Mouse (Mus musculus) CD4-positive helper T cell, adult 2 months (primary cell): Measurements from ENCODE around the gene Arhgap23.

ENCODE experiments used
- DNase-seq: peaks from one replicate; pipeline ENCODE4 v3.0.0-alpha.2; 2012; ENCODE audit warnings: low read depth, missing footprints, low spot score

Gene Arhgap23

DNA sequence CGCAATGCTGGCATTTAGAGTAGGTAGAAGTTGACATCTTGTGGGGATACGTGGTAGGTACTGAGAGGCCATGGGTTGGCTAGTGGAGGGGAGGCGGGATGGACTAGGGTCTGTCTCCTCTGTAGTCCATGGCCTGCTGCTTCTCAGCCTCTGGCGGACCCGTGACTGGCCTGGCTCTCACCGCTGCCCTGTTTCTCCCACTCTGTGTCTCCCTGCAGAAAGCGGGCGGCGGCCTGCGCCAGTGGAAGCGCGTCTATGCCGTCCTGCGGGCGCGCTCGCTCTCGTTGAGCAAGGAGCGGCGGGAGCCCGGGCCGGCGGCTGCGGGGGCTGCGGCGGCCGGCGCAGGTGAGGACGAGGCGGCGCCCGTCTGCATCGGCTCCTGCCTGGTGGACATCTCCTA is 47.8 kb downstream of the Arhgap23 start:
- DNase-seq: no peak

DNA sequence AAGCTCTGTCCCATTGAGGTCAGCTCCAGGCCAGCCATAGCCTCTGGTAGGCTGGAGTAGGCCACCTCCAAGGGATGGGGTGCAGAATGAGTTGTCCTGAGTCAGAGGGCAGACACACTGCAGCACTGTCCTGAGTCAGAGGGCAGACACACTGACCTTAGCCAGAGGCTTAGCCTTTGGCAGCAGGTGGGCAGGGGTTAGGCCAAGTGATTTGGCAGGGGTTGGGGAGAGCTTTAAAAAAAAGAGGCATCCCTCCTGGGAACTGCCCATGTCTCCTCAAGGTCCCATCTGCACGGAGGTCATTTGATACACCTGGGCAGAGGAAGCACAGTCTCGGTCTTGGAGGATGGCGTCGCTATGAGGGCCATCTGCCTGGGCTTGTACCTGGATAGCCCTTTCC is 48.7 kb downstream of the Arhgap23 start:
- no peak for DNase-seq

DNA sequence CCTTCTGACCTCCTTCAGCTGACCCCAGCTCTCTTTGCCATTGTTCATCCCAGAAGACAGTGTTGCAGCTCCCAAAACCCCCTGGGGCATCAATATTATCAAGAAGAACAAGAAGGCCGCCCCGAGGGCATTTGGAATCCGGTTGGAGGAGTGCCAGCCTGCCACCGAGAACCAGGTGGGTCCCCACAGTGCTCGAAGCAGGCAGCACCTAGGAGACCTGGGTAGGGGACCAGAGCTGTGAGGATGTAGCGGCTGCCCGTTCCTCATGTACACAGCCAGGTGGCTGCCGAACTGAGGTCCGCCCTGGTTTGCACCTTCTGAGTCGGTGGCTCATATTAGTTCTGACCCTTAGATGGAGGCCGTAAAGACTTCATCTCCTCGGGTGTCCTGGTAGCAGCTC is 50.6 kb downstream of the Arhgap23 start:
- DNase-seq: no peak

DNA sequence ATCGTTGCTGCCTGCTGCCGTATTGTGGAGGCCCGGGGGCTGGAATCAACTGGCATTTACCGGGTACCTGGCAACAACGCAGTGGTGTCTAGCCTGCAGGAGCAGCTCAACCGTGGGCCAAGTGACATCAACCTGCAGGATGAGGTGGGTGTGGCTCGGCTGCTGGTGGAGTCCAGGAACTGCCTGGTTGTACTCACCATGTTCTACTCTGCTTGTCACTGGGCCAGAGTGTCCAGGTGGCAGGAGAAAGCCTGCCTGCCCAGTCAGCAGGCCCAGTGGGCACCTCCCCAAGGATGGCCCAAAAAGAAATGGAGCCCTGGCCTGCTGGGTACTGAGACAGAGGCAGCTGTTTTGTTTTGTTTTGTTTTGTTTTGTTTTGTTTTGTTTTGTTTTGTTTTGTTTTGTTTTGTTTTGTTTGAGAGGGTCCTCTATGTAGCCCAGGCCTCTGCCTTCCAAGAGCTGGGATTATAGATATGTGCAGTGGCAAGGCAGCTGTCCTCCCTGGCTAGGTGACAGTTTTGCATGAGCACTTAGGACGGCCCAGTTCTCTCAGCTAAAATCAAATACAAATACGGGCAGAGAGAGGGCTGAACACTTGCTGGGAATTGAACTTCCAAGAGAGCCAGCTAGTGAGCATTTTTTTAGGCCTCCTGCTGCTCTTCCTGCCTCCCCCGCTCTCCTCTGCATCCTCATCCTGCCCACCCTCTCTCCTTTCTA is 51.3 kb downstream of the Arhgap23 start:
- DNase-seq: no peak

DNA sequence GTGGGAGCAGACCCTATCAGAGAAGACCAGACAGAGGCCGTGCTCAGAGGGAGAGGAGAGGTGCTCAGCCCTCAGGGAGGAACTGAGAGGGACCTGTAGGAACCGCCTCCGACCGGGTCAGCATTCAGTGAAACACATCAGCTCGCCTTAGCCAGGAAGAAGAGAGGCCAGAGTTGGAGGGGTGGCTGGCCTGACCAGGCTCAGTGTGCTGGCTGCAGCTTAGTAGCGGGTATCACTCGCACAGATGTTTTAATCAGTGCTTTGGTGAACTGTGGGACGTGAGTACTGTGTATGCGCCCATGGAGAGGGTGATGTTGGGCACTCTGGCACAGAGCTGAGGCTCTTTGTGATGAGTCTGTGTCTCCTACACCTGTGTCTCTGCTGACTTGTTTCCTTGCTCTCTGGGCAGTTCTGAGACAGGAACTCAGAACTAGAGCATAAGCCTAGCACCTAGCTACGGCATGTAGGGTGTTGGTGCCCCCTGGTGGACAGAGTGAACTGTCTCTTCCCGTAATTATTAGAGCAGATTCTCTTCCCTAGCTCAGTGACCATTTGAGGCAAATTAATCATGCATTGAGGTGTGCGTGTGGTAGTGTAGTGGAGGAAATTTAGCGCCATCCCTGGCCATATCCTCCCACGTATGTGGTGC is 53.4 kb downstream of the Arhgap23 start:
- peak; percentile 72 for DNase-seq

DNA sequence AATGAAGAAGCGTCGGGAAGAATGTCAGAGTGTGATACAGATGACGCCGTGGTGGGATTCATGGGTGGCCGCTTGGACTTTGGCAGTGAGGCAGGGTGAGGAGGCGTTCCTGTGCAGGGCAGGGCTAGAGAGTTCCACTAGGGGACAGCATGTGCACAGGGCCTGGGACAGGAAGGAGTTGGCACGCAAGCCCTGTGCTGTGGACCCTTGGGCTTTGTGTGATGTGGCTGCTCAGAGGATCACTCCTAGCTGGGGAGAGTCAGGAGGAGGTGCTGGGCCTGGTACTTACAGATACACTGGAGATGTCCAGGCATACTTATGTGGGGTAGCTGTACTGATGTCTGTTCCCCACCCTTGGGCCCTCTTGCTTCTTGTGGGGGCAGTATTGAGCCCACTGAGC is 54.5 kb downstream of the Arhgap23 start:
- no peak for DNase-seq

DNA sequence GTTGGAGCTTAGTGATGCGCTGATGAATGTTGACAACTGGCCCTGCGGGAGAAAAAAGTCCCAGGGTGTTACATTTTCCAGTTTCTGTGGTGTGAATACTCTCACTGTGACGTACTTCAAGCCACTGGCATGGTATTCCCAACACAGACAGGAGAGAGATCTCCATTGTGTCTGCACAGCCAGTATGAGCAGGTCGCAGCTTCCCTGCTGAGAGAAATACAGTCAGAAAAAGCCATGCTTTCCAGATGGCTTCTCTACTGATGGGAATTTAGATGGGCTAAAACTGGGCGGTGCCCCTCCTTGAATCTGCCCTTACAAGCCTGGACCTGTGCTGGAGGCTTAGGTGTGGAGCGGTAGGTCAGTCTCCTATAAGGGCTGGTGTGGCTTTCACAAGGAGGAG is 55.9 kb downstream of the Arhgap23 start:
- no peak for DNase-seq

DNA sequence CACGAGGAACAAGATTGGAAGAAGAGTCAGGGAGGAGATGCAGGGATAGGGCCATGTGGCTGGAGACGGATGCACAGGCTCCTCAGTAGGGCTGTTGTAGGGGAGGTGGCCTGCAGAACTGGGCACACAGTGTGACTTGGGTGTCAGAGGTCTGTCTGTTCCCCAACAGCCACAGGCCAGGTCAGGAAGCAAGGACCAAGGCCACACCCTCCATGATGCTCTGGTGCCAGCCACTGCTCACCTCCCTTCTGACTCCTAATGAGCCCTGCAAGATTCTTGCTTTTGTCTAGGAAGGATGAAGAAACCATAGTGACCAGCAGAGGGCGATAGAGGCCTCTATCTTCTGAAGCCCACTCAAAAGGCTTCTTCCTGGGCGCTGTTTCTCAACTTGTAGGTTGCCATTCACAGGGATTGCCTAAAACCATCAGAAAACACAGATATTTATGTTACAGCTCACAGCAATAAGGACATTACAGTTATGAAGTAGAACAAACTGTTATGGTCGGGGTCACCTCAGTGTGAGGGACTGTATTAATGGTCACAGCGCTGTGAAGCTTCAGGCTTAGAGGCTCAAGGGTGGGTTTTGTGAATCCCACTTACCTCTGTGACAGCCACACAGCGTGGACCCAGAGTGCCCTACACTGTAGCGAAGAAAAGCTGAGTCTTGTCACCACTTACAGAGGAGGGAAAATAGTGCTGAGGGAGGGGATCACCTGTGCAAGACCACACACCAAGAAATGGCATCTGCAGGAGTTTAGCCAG is 61.2 kb downstream of the Arhgap23 start:
- DNase-seq: peak; percentile 55

DNA sequence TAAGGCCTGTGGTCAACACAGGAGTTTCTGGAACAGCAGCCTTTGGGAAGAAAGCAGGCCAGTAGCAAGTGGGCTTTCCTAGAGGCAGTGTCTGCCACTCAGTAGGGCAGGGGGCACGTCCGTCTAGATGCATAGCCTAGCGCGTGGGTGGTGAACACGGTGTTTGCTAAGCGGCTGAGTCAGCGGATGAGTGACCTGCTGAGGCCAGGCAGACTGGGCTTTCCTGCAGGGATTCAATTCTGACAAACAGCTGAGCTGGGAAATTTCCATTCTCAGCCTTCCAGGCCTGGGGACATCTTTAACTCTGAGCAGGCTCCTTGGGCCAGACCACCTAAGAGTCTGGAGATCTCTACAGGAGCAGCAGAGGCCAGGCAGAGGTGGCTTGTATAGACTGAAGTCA is 62.1 kb downstream of the Arhgap23 start:
- no peak for DNase-seq

DNA sequence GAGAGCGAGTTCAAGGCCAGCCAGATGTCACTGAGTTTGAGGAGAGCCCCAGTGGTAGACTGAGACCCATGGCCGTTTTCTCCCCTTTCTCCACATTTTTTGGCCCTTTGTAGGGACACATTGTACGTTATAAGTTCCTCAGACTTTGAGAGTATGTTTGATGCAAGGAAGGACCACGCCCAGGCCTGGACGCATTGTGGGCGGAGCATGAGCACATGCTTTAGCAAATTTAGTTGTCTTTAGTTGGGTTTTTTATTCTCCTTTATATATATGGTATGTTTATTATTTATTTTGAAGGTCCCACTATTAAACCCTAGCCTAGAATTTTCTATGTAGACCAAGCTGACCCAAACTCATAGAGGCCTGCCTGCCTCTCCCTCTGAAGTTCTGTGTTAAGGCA is 63.0 kb downstream of the Arhgap23 start:
- DNase-seq: no peak

DNA sequence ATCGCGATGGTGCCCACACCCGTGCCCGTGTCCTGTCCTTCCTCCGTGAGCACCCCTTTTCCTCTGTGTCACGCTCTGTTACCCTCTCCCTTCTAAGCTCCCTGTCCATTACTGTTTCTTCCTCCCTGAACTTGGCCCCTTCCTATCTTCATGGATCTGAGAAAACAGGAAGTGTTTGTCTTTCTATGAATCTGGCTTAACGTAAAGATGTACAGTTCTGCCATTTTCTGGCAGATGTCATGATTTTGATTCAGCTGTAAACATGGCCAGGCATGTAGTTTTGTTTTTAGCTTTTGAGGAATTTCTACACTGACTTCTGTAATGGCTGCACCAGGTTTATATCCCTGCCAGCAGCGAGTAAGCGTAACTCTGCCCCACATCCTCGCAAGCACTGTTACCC is 63.8 kb downstream of the Arhgap23 start:
- no peak for DNase-seq

DNA sequence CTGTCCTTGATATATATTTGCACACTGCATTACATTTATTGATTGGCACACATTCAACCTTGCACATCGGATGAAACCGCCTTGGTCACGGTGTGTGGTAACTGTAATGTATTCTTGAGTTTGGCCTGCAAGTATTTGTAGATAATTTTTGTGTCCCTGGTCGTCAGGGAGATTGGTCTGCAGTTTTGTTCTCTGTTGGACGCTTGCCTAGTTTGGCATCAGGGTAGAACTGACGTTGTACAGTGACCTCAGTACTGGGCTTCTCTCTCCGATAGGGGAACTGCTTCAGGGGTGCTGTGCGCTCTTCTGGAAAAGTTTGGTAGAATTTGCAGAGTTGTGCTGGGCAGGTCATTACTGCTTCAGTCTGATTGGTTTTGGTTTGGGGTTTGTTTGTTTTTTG is 64.5 kb downstream of the Arhgap23 start:
- DNase-seq: no peak

DNA sequence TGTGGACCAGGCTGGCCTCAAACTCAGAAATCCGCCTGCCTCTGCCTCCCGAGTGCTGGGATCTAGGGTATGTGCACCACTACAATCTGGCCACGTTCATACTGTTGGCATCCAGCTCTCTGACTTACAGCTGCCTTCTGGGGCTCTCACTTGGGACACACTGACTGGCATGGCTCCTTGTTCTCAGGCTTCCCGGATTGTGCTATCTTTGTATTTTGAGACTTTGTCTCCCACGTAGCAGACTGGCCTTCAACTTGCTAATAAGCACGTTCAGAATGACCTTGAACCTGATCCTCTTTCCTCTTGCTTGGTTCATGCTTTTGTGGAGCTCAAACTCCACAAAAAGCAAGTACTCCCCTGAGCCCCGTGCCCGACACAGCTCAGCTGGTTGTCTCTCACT is 70.3 kb downstream of the Arhgap23 start:
- DNase-seq: no peak

DNA sequence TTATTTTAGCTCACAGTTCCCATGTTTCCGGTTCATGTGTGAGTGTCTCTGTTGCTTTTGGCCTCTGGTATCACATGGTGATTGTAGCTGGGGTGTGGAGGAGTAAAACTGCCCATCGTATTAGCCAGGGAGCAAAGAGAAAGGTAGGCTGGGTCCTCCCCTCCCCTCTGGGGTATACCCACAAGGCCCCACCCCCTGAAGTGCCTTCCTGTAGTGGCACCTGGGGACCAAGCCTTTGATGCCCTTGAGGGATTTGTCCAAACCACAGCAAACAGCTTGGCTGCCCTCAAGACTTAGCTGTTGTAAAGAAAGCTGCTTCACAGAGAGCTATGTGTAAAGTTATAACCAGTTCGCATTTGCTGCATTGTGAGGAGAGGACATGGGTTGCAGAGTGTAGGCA is 72.3 kb downstream of the Arhgap23 start:
- DNase-seq: no peak

DNA sequence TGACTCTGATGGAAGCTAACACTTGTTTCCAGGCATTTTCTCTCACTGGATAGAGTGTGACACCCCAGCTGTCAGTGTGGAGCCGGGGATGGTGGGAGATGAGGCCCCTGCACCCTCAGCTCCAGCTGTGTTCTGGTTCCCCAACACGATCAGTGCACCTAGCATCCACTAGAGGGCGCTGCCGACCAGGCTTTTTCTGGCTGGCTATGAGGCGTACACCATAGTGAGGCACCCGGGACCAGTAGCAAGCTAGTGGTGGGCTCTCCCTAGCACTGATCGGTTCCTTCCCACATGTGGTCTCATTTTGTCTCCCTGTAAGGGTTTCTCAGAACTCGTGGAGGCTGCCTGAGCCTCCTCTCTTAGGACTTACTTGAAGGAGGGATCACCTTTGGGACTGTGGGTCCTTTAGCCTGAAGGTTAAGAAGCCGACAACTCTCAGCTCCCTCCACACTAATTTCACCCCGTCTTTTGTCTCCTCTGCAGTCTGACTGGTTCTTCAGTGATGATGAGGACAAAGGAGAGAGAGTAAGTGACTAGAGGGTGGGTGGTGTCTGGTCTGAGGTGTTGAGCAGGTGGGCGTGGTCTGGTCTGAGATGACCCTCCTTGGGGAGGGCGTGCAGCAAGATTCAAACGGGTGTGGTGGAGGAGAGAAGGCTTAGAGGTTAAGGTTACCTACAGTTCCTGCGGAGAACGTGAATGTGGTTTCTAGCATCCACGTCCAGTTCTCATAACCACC is 74.4 kb downstream of the Arhgap23 start:
- DNase-seq: peak; percentile 68

DNA sequence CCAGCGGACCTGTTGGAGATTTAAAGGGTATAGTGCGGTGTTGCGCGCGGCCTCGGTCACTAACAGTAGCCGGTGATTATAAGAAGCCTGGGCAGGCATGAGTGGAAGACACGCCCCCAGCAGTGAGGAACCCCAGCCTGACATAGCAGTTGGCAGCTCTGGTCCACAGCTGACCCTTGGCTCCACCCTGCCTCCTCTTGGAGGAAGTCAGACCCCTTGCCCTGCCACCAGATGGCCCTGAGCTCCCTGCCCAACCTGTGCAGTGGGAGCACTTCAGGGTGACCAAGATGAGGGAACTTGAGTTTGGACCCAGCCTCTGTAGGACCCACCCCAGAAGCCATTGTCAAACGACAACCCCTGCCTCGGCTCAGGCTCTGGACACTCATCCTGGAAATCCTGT is 76.3 kb downstream of the Arhgap23 start:
- no peak for DNase-seq

DNA sequence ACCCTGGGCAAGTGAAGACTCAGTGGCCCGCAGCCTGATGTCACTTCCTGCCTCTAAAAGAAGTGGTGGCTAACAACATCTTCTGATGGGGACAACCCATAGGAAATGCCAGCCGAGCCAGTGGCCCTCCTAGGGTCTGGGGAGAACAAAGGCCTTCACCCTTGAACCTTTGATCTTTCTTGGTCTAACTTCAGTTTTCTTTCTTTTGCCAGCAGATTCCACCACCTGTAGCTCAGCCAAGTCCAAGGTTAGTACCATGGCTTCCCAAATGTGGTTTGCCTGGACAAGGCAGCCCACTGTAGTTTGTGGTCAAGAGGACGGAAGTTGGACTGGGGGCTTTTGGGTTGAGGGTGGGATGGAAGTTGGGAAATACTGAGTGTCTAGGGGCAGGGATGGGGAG is 77.5 kb downstream of the Arhgap23 start:
- DNase-seq: no peak

DNA sequence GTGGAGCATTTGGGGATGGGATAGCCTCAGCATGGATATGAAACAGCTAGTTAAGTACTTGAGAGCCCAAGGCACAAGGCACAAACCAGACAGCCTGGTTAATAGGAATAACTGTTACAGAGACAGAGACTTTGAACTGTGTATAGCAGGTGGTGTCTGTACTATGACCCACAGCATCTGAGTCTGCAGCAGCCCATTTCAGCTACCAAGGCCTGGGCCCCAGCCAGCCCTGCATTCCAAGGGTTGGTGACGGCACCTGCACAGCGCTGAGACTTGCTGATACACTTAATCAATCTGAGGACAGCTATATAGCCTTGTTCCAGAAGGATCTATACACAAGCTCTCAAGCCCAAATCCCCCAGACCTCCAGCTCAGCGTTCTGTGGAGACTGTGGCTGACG is 82.2 kb downstream of the Arhgap23 start:
- DNase-seq: no peak

DNA sequence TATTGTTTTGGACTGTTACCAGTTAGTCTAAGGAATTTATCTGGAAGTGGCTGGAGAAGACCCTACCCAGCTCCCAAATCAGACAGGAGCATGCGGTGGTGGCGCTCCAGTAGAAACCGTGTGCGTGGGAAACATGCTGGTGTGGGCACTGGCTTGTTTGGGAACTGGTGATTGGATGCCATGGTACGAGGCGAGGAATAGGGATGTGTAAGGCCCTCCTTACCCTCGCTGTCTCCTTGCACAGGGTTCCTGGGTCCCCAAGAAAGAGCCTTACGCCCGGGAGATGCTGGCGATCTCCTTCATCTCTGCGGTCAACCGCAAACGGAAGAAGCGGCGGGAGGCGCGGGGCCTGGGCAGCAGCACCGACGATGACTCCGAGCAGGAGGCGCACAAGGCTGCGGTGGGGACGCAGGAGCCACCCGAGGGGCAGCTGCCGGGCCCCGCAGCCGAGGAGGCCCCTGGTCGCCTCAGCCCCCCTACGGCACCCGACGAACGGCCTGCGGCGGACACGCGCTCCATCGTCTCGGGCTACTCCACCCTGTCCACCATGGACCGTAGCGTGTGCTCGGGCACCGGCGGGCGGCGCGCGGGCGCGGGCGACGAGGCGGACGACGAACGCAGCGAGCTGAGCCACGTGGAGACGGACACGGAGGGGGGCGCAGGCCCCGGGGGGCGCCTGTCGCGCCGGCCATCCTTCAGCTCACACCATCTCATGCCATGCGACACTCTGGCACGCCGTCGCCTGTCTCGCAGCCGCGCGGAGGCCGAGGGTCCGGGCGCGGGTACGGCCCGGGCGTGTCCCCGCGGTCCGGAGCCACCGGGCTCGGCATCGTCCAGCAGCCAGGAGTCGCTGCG is 84.8 kb downstream of the Arhgap23 start, which contains the start of gene 4933428G20Rik:
Gene 4933428G20Rik (minus strand): TSS at position 476 of the 855 bp plus-strand sequence.
- DNase-seq: no peak

DNA sequence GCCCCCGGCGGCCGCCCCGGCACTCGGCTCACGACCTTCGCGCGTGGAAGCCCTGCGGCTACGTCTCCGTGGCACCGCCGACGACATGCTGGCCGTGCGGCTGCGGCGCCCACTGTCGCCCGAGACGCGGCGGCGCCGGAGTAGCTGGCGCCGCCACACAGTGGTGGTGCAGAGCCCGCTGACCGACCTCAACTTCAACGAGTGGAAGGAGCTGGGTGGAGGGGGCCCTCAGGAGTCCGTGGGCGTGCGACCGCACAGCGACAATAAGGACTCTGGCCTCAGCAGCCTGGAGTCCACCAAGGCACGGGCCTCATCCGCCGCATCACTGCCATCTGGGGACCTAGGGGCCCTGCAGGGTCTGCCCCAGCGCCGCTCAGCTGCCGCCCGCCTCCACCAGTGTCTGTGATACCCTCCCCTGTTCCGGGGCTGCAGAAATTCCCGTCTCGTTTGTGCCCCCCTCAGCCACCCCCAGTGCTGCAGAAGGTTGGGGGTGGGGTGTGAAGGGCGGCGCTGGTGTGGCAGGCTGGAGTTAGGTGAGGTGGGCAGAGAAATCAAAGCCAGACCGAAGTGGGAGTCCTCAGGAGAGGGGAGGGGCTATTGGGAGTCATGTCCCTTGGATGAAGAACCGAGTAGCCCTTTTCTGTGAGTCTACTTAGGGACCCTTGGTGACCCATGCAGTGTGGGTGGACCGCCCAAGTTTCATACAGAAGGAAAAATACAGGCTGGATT is 85.6 kb downstream of the Arhgap23 start:
- no peak for DNase-seq
